Mouse (Mus musculus) cerebellum, adult 11-12 months (tissue): Measurements from ENCODE around the gene Rora.

Experiments
- DNase-seq: peaks from one replicate; pipeline ENCODE4 v3.0.0; 2022

Rora gene

GRCm38 (mm10) chr9:69165096-69165836 lies 511.7 kb downstream of the Rora start:
- no peak for DNase-seq

- no peak for DNase-seq
These were observed 520.5 kb downstream of the Rora start for GRCm38 (mm10) chr9:69174061-69174460.

- DNase-seq = no peak
These were observed 521.0 kb downstream of the Rora start for GRCm38 (mm10) chr9:69174527-69175116.

DNA sequence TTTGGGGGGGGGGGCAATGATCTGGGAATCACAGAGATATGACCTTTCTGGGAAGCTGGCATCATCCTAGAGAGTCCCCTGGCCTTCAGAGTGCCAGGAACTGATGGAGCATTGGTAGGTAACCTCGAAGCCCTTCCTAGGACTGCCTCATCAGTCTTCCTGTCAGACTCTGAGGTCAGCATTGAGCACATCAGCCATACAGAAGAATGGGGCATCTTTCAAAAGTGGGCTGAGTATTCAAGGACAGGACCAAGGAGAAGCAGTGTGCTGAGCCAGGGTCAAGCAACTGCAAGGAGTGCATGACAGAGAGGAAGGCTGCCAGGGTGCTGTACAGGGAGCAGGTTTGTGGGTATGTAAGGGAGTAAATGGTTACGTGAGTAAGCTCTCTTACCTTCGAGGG lies 523.4 kb downstream of the Rora start:
- no peak for DNase-seq

- no peak for DNase-seq
These were observed 525.6 kb downstream of the Rora start for GRCm38 (mm10) chr9:69179224-69179623.

GRCm38 (mm10) chr9:69180961-69181360 lies 527.4 kb downstream of the Rora start:
- no peak for DNase-seq

DNA sequence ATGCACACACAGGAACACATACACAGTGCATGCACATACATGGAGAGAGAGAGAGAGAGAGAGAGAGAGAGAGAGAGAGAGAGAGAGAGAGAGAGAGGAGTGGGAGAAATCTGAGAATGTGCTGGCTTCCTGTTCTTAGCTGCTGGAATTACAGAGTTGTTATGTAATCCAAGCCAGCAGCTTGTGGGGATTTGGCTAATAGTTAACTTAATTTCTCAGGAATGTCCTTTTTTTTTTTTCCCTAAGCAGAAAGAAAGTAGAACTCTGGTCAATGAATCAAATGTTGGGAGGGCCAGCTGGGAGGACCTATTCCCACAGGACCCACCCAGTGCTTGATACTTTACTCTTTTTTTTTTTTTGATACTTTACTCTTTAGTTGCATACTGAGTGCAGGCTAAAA lies 527.8 kb downstream of the Rora start:
- no peak for DNase-seq

GRCm38 (mm10) chr9:69183888-69184287 lies 530.3 kb downstream of the Rora start:
- DNase-seq = no peak

GRCm38 (mm10) chr9:69190726-69191125 lies 537.1 kb downstream of the Rora start:
- no peak for DNase-seq

GRCm38 (mm10) chr9:69192446-69192845 lies 538.9 kb downstream of the Rora start:
- no peak for DNase-seq

- DNase-seq = no peak
These were observed 541.3 kb downstream of the Rora start for GRCm38 (mm10) chr9:69194638-69195605.

- no peak for DNase-seq
These were observed 560.2 kb downstream of the Rora start for GRCm38 (mm10) chr9:69213796-69214195.

DNA sequence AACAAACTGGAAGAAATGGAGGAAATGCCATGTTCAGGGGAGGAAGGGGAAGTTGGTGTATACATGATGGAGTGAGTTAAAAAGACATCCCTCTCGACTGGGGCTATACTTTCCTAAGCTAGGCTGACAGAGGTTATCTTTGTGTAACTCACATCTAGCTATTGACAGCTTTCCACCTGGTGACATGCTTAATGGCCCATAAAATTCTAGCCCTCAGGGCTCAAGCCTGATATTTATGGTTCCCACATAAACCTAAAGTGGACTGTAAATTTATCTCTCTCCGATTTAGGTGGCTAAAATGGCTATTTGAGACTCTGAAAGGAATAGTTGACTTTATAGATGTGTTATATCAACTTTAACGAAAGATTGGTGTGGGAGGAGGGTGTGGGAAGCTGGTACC lies 571.3 kb downstream of the Rora start:
- no peak for DNase-seq

- DNase-seq = no peak
These were observed 572.8 kb downstream of the Rora start for GRCm38 (mm10) chr9:69226424-69226823.

DNA sequence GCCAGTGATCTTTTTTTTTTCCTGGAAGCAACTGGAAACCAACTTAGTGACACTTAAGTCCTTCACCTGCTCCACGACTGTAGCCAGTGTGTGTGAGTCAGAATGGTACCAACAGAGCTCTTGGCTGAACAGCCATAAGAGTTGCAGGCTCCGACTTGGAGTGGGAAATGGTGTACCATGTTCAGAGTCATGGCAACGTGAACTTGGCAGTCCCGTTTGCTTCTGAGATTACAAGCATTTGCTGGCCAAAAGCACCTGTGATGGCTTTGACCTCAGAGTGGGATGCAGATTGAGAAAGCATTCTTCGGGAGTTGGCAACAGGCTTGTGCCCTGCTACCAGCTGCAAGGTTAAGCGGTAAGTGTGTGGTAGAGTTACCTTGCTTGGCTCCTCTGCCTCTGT lies 574.2 kb downstream of the Rora start:
- no peak for DNase-seq

- no peak for DNase-seq
These were observed 576.3 kb downstream of the Rora start for GRCm38 (mm10) chr9:69229935-69230334.

DNA sequence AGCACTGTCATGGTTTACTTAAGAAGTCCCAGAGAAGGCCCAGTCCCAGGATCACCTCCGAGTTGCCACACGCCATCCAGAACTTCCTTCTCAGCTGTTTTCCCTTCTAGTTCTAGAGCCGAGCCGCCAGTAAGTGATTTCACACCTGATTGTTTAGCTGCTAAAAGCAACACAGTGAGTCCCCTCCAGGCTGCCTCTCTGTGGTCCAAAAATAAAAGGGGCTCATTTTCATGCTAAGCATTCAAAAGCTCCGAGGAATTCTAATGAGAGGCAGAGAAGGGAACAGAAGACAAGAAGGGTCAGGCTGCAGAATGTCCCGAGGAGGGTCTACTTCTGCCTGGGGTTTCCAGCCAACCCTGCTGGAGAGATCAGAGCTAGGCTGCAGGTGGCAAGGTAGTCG lies 580.9 kb downstream of the Rora start:
- DNase-seq = no peak

- no peak for DNase-seq
These were observed 583.7 kb downstream of the Rora start for GRCm38 (mm10) chr9:69237316-69237715.

DNA sequence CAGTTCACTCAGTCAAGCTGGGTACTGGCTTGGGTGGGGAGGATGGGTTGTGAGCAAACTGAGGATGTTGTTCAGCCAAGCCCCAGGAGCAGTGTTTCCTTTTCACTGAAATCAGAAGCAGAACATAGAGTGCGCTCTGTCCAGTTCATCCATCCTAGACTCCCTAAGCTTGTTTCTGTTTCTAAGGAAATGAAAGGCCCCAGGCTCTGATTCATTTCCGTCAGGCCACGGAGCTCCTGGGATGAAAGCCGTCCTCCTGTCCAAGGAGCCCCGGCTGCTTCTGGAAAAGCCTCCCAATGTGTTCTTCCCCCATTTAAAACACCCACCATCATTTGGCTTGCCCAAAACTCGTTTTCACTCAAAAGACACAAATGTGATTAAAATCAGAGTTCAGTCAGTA lies 589.0 kb downstream of the Rora start:
- DNase-seq = no peak

GRCm38 (mm10) chr9:69243626-69244025 lies 590.0 kb downstream of the Rora start:
- no peak for DNase-seq

DNA sequence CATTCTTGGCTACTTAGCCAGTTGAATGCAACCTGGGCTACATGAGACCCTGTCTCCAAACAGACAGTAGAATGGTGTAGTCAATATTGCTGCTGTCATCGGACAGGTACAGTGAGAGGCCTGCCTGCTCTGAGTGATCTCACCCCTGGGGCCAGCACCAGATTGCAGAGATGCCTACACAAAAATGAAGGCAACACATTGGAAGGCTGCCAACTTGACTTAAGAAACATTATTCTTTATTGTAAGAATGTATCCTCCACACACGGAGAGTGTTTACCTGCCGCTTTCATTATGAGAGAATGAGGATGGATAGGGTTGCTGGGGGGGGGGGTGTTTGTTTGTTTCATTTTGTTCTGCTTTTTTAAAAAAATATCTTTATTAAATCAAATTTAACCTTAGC lies 592.6 kb downstream of the Rora start:
- no peak for DNase-seq

DNA sequence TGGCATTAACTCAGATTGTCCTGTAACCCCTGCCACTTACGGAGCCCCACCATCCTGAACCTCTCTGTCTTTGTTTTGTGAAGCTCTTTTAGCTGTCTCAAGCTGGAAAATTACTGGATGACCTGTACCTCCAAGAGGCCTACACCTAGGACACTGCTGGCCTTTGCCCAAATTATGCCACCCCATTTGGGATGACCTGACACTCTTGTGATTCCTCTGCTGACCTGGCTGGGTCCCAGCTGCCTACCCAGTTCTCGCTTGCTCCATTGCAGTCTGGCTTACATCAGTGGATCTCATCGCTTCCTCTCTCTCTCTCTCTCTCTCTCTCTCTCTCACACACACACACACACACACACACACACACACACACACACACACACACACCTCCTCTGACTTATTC lies 596.0 kb downstream of the Rora start:
- peak; percentile 67 for DNase-seq

DNA sequence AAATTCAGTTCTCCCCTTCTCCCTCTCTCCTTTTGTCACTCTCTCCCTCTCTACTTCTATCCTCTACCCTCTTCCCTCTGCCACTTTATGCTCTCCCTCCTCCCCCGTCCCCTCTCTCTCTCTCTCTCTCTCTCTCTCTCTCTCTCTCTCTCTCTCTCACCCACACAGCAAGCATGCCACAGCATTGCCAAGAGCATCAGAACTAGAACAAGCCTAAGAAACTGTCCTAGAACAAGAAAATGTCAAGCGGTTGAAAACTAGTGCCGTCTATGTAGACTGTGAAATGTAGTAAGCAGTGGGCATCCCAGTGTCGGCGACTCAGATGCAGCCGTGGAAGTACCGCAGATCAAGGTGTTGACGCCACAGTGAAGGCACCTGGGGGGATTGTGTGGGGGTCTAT lies 596.7 kb downstream of the Rora start:
- no peak for DNase-seq

- DNase-seq = no peak
These were observed 604.9 kb downstream of the Rora start for GRCm38 (mm10) chr9:69258506-69258905.
